Mouse (Mus musculus) CH12.LX (cell line): ENCODE measurements around the gene Sema7a. TPM values are rescaled to one million over a fixed set of nuclear protein-coding genes. Genes with fewer than 3 reads are reported as not detected.

ENCODE experiments used
- DNase-seq: peaks from one replicate; pipeline ENCODE4 v3.0.0-alpha.2; 2013; ENCODE audit errors: extremely low read depth
- H3K27ac ChIP-seq: 2 replicates; pipeline ENCODE4 v1.5.1; 2012; ENCODE audit warnings: low read depth, mild to moderate bottlenecking, control low read depth, moderate library complexity; ENCODE audit not compliant: insufficient read depth
- H3K27me3 ChIP-seq: replicated peaks from 2 replicates; pipeline ENCODE3; 2012; ENCODE audit warnings: inconsistent platforms
- H3K36me3 ChIP-seq, 2 experiments: replicated peaks in 1 of 2; 2 replicates each; pipeline versions ENCODE3 to v1.6.1; 2012; ENCODE audit warnings: inconsistent platforms in 1 of 2, low read length in 1 of 2, mild to moderate bottlenecking in 1 of 2, mixed read lengths in 1 of 2, moderate library complexity in 1 of 2; ENCODE audit not compliant: control insufficient read depth in 1 of 2, insufficient read depth in 1 of 2
- H3K4me1 ChIP-seq, 2 experiments: 2 replicates each; pipeline ENCODE4 v1.6.1; 2012; ENCODE audit warnings: inconsistent platforms in 1 of 2, moderate library complexity in 1 of 2; ENCODE audit not compliant: insufficient read depth in 2 of 2, control insufficient read depth in 1 of 2
- H3K4me2 ChIP-seq: 2 replicates; pipeline ENCODE4 v1.6.1; 2012; ENCODE audit warnings: low read depth, mild to moderate bottlenecking, control low read depth; ENCODE audit not compliant: poor library complexity, insufficient read depth, severe bottlenecking
- H3K4me3 ChIP-seq, 3 experiments: fragments of 150-350 bp in 1 of 3; sonication (generic) in 1 of 3; replicated peaks in 1 of 3; 2 replicates each; pipeline versions ENCODE3 to v1.5.1; 2011 to 2012; ENCODE audit warnings: low read depth in 2 of 3, low read length in 2 of 3, mild to moderate bottlenecking in 2 of 3, moderate library complexity in 2 of 3, control low read depth in 1 of 3, improper control_type of control experiment in 1 of 3, inconsistent platforms in 1 of 3, mixed read lengths in 1 of 3; ENCODE audit not compliant: poor library complexity in 1 of 3
- H3K79me2 ChIP-seq: replicated peaks from 2 replicates; pipeline ENCODE4 v1.6.1; 2012; ENCODE audit warnings: mild to moderate bottlenecking, moderate library complexity; ENCODE audit not compliant: control insufficient read depth, poor library complexity, insufficient read depth, severe bottlenecking; ENCODE audit errors: extremely low read depth
- H3K9ac ChIP-seq: 2 replicates; pipeline ENCODE4 v1.6.1; 2012; ENCODE audit warnings: low read depth, mild to moderate bottlenecking, control low read depth, moderate library complexity; ENCODE audit not compliant: insufficient read depth
- H3K9me3 ChIP-seq: replicated peaks from 2 replicates; pipeline ENCODE3; 2012; ENCODE audit warnings: low read length, inconsistent platforms, mixed read lengths
- BHLHE40 ChIP-seq: IDR thresholded peaks from 2 replicates; pipeline ENCODE4 v1.6.1; 2011; ENCODE audit warnings: mild to moderate bottlenecking, low read depth, low read length, improper control_type of control experiment
- CHD1 ChIP-seq: IDR thresholded peaks from 2 replicates; pipeline ENCODE4 v1.6.1; 2012; ENCODE audit warnings: low read depth, low read length, improper control_type of control experiment, inconsistent platforms
- CTCF ChIP-seq, 2 experiments: IDR thresholded peaks in 1 of 2; conservative IDR thresholded peaks in 1 of 2; 2 replicates each; pipeline ENCODE4 v1.5.1; 2011 to 2012; ENCODE audit warnings: low read depth in 2 of 2, low read length in 2 of 2, improper control_type of control experiment in 1 of 2, inconsistent platforms in 1 of 2, mild to moderate bottlenecking in 1 of 2, moderate library complexity in 1 of 2
- E2F4 ChIP-seq: IDR thresholded peaks from 2 replicates; pipeline ENCODE4 v1.6.1; 2011; ENCODE audit warnings: low read depth, low read length, improper control_type of control experiment; ENCODE audit not compliant: insufficient replicate concordance
- ELF1 ChIP-seq: IDR thresholded peaks from 2 replicates; pipeline ENCODE4 v1.6.1; 2014; ENCODE audit warnings: low read depth, mild to moderate bottlenecking, inconsistent platforms, low read length, improper control_type of control experiment
- EP300 ChIP-seq: IDR thresholded peaks from 2 replicates; pipeline ENCODE4 v1.6.1; 2011; ENCODE audit warnings: low read length, improper control_type of control experiment
- ETS1 ChIP-seq: conservative IDR thresholded peaks from 2 replicates; pipeline ENCODE4 v1.6.1; 2012; ENCODE audit warnings: low read depth, mild to moderate bottlenecking, inconsistent platforms, low read length, improper control_type of control experiment, moderate library complexity
- IRF4 ChIP-seq: IDR thresholded peaks from 2 replicates; pipeline ENCODE4 v1.6.1; 2014; ENCODE audit warnings: low read depth, mild to moderate bottlenecking, inconsistent platforms, low read length, improper control_type of control experiment
- JUN ChIP-seq: IDR thresholded peaks from 2 replicates; pipeline ENCODE4 v1.6.1; 2011; ENCODE audit warnings: low read depth, mild to moderate bottlenecking, low read length, improper control_type of control experiment, moderate library complexity; ENCODE audit not compliant: insufficient read depth
- JUND ChIP-seq: conservative IDR thresholded peaks from 2 replicates; pipeline ENCODE4 v1.6.1; 2011; ENCODE audit warnings: low read depth, low read length, improper control_type of control experiment
- MAFK ChIP-seq: IDR thresholded peaks from 2 replicates; pipeline ENCODE4 v1.6.1; 2011; ENCODE audit warnings: low read length, improper control_type of control experiment; ENCODE audit not compliant: insufficient replicate concordance
- MAZ ChIP-seq: IDR thresholded peaks from 2 replicates; pipeline ENCODE4 v1.6.1; 2012; ENCODE audit warnings: low read depth, mild to moderate bottlenecking, inconsistent platforms, low read length, improper control_type of control experiment, moderate library complexity
- MEF2A ChIP-seq: IDR thresholded peaks from 2 replicates; pipeline ENCODE4 v1.6.1; 2014; ENCODE audit warnings: low read depth, mild to moderate bottlenecking, inconsistent platforms, low read length, improper control_type of control experiment, borderline replicate concordance
- MXI1 ChIP-seq: IDR thresholded peaks from 2 replicates; pipeline ENCODE4 v1.6.1; 2011; ENCODE audit warnings: mild to moderate bottlenecking, low read depth, low read length, improper control_type of control experiment
- NELFE ChIP-seq: IDR thresholded peaks from 2 replicates; pipeline ENCODE4 v1.6.1; 2011; ENCODE audit warnings: low read depth, low read length, improper control_type of control experiment
- NRF1 ChIP-seq: IDR thresholded peaks from 2 replicates; pipeline ENCODE4 v1.6.1; 2014; ENCODE audit warnings: low read depth, mild to moderate bottlenecking, inconsistent platforms, low read length, improper control_type of control experiment, moderate library complexity
- PAX5 ChIP-seq: IDR thresholded peaks from 2 replicates; pipeline ENCODE4 v1.6.1; 2012; ENCODE audit warnings: low read length, inconsistent platforms, mixed read lengths
- POLR2A ChIP-seq: IDR thresholded peaks from 2 replicates; pipeline ENCODE4 v1.6.1; 2011; ENCODE audit warnings: low read depth, mild to moderate bottlenecking, improper control_type of control experiment, low read length
- POLR2AphosphoS2 ChIP-seq: IDR thresholded peaks from 2 replicates; pipeline ENCODE4 v1.6.1; 2011; ENCODE audit warnings: low read depth, low read length, improper control_type of control experiment
- RAD21 ChIP-seq: IDR thresholded peaks from 2 replicates; pipeline ENCODE4 v1.6.1; 2011; ENCODE audit warnings: low read depth, mild to moderate bottlenecking, low read length, improper control_type of control experiment, moderate library complexity
- RCOR1 ChIP-seq: conservative IDR thresholded peaks from 2 replicates; pipeline ENCODE4 v1.6.1; 2012; ENCODE audit warnings: low read depth, mild to moderate bottlenecking, inconsistent platforms, low read length, improper control_type of control experiment
- SIN3A ChIP-seq: IDR thresholded peaks from 2 replicates; pipeline ENCODE4 v1.6.1; 2012; ENCODE audit warnings: low read length, improper control_type of control experiment, inconsistent platforms
- TBP ChIP-seq: conservative IDR thresholded peaks from 2 replicates; pipeline ENCODE4 v1.6.1; 2011; ENCODE audit warnings: low read depth, low read length, improper control_type of control experiment
- TCF12 ChIP-seq: IDR thresholded peaks from 2 replicates; pipeline ENCODE4 v1.6.1; 2014; ENCODE audit warnings: low read depth, mild to moderate bottlenecking, inconsistent platforms, low read length, improper control_type of control experiment
- ZC3H11A ChIP-seq: IDR thresholded peaks from 2 replicates; pipeline ENCODE4 v1.6.1; 2012; ENCODE audit warnings: low read depth, mild to moderate bottlenecking, inconsistent platforms, low read length, improper control_type of control experiment
- ZKSCAN1 ChIP-seq: IDR thresholded peaks from 2 replicates; pipeline ENCODE4 v1.6.1; 2012; ENCODE audit warnings: low read depth, inconsistent platforms, low read length, improper control_type of control experiment, borderline replicate concordance
- ZMIZ1 ChIP-seq: IDR thresholded peaks from 2 replicates; pipeline ENCODE4 v1.6.1; 2012; ENCODE audit warnings: low read depth, mild to moderate bottlenecking, inconsistent platforms, low read length, improper control_type of control experiment
- dilution Hi-C: fragments of 300-500 bp; cut with MboI; formaldehyde crosslinking; loops from 2 replicates; pipeline ENCODE4 v1.14.3; 2020; ENCODE audit warnings: low sequenced_read_pairs; ENCODE audit not compliant: extremely low pct_unique_long_range_greater_than_20kb, extremely low pct_ligation_motif_present
- in situ Hi-C: fragments of 300-500 bp; cut with MboI; formaldehyde crosslinking; loops from 3 replicates; pipeline ENCODE4 v1.14.3; 2019; ENCODE audit warnings: low sequenced_read_pairs, low pct_ligation_motif_present, low pct_unique_long_range_greater_than_20kb, mixed read lengths
- polyA plus RNA-seq: library from polyadenylated mRNA; unstranded; fragments of >175 nt; gene quantifications from 2 replicates; pipeline ENCODE4 v1.2.1, GENCODE M21; 2012; ENCODE audit warnings: low read depth; ENCODE audit not compliant: insufficient read length
- total RNA-seq, 2 experiments: library from RNA; depleted of rRNA; stranded (reverse); fragments of 300-350 nt in 1 of 2; fragments of >200 nt in 1 of 2; gene quantifications; 2 replicates each; pipeline ENCODE4 v1.2.3; 2012 to 2014

Gene Sema7a
- total and polyA plus RNA-seq, 3 experiments, result 88.6 to 181 (median 89.4) TPM

DNA sequence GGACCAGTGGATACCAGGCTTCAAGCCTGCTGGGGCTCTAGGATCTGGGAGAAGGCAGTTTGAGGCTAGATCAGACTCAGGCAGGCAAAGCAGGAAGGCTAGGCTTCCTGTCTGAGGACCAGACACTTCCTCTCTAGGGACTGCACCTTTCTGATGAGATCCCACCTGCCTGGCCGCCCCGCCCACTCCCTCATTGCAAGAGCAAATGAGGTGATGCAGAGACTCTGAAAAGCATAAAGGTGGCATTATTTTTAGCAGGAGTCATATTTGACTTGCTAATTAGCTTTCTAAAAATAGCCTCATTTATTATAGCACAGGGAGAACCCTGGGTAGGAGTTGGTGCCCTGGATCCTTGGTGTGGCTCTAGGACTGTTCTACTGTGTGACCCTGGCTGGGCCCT lies 48.2 kb downstream of the Sema7a start:
- Histone ChIP-seq H3K27me3 (no peaks in the 10 kb centered on the region), H3K79me2 (0 out of 2 replicates have a peak, but pooled peaks cover 3% of the 10 kb centered on the region), H3K27ac (peak overlapping the region; percentile 95), H3K4me1 (peaks cover 61 to 80% of the 10 kb centered on the region in 2 experiments), H3K9ac (no peak overlapping the region), H3K4me2 (no peak overlapping the region), H3K36me3 (no peaks in the 10 kb centered on the region), H3K4me3 (peak overlapping the region in 1 of 3 experiments; percentile 30), H3K9me3 (peaks cover 4% of the 10 kb centered on the region)
- TF ChIP-seq MAZ, result no peak
- no peak for TF ChIP-seq NRF1
- TF ChIP-seq JUN, result no peak; the same call in 1 of the 2 replicates
- TF ChIP-seq EP300, result peak; percentile 76
- no peak; the same call in 1 of the 2 replicates for TF ChIP-seq BHLHE40
- peak; percentile 33; the same call in 1 of the 2 replicates for TF ChIP-seq IRF4
- no peak for TF ChIP-seq POLR2A
- peak; percentile 63; the same call in 1 of the 2 replicates for TF ChIP-seq ELF1
- TF ChIP-seq E2F4, result no peak
- TF ChIP-seq ZMIZ1, result no peak
- TF ChIP-seq POLR2AphosphoS2, result no peak
- peak; percentile 98 for TF ChIP-seq MEF2A
- TF ChIP-seq MAFK, result no peak
- no peak for TF ChIP-seq ZC3H11A
- no peak for TF ChIP-seq NELFE
- no peak for TF ChIP-seq JUND
- no peak for TF ChIP-seq SIN3A
- TF ChIP-seq TBP, result peak; percentile 91
- TF ChIP-seq RCOR1, result no peak
- TF ChIP-seq PAX5, result no peak
- TF ChIP-seq ZKSCAN1, result no peak
- peak; percentile 70 for TF ChIP-seq ETS1
- peak; percentile 83 for TF ChIP-seq TCF12
- TF ChIP-seq CHD1, result peak; percentile 46; the same call in 1 of the 2 replicates
- no peak; the same call in none of the 2 replicates for TF ChIP-seq RAD21
- TF ChIP-seq MXI1, result no peak
- TF ChIP-seq CTCF (conservative IDR thresholded peaks at IDR 0.05 in 1 of 2, IDR thresholded peaks at IDR 0.05 in 1 of 2; ENCODE audit: low read depth in 2 of 2, low read length in 2 of 2), result no peak
- dilution Hi-C loops, result no loop called here
- peak; percentile 90 for DNase-seq
- in situ Hi-C loops, result no loop called here
